Mouse (Mus musculus): ENCODE results near the gene Itgal.
A peak's percentile ranks its signal among the peaks of the same experiment; 100 is the strongest.

DNA sequence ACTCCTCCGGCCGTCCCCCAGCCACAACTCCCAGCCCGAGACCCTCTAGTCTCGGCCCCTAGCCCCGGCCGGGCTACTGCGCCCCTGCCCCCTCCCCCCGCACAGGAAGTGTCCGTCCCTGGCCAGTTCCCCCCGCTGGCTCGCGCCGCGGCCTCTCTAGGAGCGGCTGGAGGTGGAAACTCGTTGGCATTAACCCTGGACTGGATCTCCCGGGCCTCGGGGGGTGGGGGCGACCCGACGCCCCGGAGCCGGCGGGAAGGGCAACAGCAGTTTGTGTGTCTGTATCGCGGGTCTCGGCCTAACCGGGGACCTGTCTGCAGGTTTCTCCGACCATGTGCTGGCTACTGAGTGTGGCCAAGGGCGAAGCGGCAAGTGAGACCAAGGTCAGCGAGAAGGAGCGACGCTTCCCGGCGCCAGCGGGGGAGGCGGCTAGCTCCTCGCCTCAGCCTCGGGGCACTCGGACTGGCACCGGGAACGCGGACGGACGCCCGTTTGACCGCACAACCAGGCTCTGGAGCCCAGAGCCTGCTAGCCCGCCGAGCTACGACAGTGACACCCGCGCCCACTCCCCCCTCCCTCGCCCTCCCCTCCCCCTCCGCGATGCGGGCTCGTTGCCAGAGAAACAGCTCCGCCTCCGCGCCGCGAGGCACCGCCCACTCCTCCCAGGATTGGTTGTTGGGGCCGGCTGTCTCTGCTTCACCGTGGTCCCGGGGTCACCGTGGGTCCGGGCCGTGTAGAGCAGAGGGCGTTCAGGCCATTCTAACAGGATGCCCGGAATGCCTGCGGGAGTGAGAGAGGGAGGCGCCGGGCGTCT lies 49.7 kb downstream of the Itgal start, which contains the start of gene Zfp768:
- TF ChIP-seq CTCF (IDR thresholded peaks at IDR 0.05; ENCODE audit: borderline replicate concordance, insufficient read depth, low read depth, low read length) (no peak), POLR2A (IDR thresholded peaks at IDR 0.05; ENCODE audit: borderline replicate concordance, insufficient read depth, low read length) (peak; percentile 83; the same call in 1 of the 2 replicates)
